Mouse (Mus musculus) hindbrain, embryonic 15.5 days (tissue): ENCODE data around the gene Crebrf. TPM values are rescaled to one million over a fixed set of nuclear protein-coding genes. Genes with fewer than 3 reads are reported as not detected.

Experiments used
- ATAC-seq: fragments of 200-750 bp; cut with Nextera tagmentation; 2 replicates; pipeline ENCODE4 v1.8.0; 2017; ENCODE audit warnings: low read depth, moderate number of reproducible peaks, moderate TSS enrichment; ENCODE audit not compliant: low FRiP score
- H3K27ac ChIP-seq: fragments of 300-500 bp; sonication (generic); replicated peaks from 2 replicates; pipeline ENCODE4 v1.5.1; 2015; ENCODE audit warnings: mild to moderate bottlenecking, inconsistent platforms
- H3K27me3 ChIP-seq: fragments of 300-500 bp; sonication (generic); 2 replicates; pipeline ENCODE4 v1.6.1; 2015; ENCODE audit warnings: control low read depth, inconsistent platforms
- H3K36me3 ChIP-seq: fragments of 300-500 bp; sonication (generic); 2 replicates; pipeline ENCODE4 v1.6.1; 2015; ENCODE audit warnings: control low read depth, inconsistent platforms
- H3K4me1 ChIP-seq: fragments of 300-500 bp; sonication (generic); replicated peaks from 2 replicates; pipeline ENCODE4 v1.6.1; 2015; ENCODE audit warnings: control low read depth, inconsistent platforms
- H3K4me2 ChIP-seq: fragments of 300-500 bp; sonication (generic); 2 replicates; pipeline ENCODE4 v1.6.1; 2015; ENCODE audit warnings: moderate library complexity, mild to moderate bottlenecking, inconsistent platforms
- H3K4me3 ChIP-seq: fragments of 300-500 bp; sonication (generic); 2 replicates; pipeline ENCODE4 v1.5.1; 2015; ENCODE audit warnings: mild to moderate bottlenecking, inconsistent platforms
- H3K9ac ChIP-seq: fragments of 300-500 bp; sonication (generic); 2 replicates; pipeline ENCODE4 v1.6.1; 2015; ENCODE audit warnings: inconsistent platforms
- H3K9me3 ChIP-seq: fragments of 300-500 bp; sonication (generic); 2 replicates; pipeline ENCODE4 v1.6.1; 2016; ENCODE audit warnings: control low read depth, inconsistent platforms
- WGBS: fragments of 180-500 bp; shearing (Covaris S2); methylation state at CpG from one replicate; pipeline ENCODE4 v1.1.7; 2015; 5-methylcytosine and 5-hydroxymethylcytosine counted together
- polyA plus RNA-seq: library from polyadenylated mRNA; unstranded; fragments of >200 nt; fragmentation: Nextera tagmentation; extraction: Ambion mirVana; gene quantifications from 2 replicates; pipeline ENCODE4 v1.2.1, GENCODE M21; 2015

Gene Crebrf
- polyA plus RNA-seq, result 11.5 and 12.4 TPM in 2 replicates

DNA sequence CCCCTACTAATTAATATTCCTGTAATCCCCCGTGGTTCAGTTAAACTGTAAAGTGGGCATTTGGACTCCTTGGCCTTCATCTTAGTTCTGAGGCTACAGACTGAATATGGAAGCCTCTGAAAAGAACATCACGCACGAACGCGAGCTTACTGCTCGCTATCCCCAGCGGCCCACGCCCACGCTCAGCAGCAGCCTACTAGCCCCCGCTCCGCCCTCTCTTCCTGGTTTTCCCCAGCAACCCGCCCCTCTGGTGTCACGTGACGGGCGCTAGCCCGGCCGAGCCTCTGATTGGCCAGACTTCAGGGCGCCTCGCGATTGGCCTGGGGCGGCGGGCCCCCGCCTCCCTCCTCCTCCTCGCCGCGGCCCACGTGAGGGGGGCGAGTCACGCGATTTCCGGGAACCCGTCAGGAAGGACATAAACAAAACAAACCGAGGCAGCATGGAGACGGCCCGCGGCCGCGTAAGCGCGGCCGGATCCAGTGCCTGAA is at the start of gene Crebrf:
TSS of gene Crebrf (plus strand) at position 380 of the 488 bp plus-strand sequence.
- Histone ChIP-seq H3K36me3 (no peaks in the 10 kb centered on the region), H3K4me2 (peak within 1 kb of the TSS; percentile 75), H3K27ac (peak within 1 kb of the TSS; percentile 92), H3K4me1 (peaks cover 9% of the 10 kb centered on the region), H3K4me3 (peak within 1 kb of the TSS; percentile 100), H3K9ac (peak within 1 kb of the TSS; percentile 80), H3K27me3 (no peaks in the 10 kb centered on the region), H3K9me3 (no peaks in the 10 kb centered on the region)
- ATAC-seq, result peak; percentile 88
- under 1% methylated on average over 41 of the region's 41 CpGs for WGBS

DNA sequence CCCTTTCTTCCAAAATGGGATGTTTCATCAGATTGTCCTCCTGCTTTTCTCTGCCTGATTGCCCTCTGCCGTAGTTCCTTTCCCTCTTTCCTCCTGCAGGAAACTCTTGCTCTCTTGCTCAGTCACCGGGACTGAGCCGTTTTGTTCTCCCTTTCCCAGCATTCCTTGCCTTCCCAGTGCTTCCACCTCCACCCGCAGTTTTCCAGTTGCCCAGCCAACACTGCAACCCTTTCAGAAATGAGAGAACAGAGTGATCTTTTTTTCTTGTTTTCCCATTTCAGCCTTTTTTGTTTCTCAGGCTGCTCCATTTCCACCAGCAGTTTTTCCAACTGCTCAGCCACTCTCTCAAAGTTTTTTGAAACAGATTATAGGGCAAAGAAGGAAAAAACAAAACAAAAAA is 44.2 kb upstream of the Crebrf start:
- Histone ChIP-seq H3K4me2 (no peak overlapping the region), H3K4me1 (0 out of 2 replicates have a peak, but pooled peaks cover 3% of the 10 kb centered on the region), H3K9ac (no peak overlapping the region), H3K9me3 (no peaks in the 10 kb centered on the region), H3K27me3 (no peaks in the 10 kb centered on the region; the same call in 1 of the 2 replicates), H3K36me3 (no peaks in the 10 kb centered on the region), H3K27ac (no peak overlapping the region), H3K4me3 (no peak overlapping the region)
- no peak for ATAC-seq
- 58% methylated on average over 4 of the region's 4 CpGs for WGBS

DNA sequence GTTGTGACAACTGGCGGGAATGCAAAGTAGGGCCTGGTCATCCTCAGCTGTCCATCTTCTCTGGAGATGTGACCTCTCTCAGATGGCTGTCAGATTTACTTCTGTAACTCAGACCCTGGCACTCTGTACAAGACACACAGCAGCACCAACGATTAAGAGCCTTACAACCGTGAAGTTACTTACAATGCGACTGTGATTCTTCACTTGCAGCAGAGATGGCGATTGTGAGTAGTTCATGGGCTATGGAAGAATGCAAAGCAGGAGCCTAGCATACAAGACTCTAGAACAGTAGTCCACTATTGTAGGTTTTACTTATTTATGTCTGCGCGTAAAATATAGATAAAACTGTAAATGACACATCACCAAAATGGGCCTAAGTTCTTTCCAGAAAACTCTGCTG is 39.6 kb upstream of the Crebrf start:
- 22% methylated on average over 7 of the region's 7 CpGs for WGBS
- Histone ChIP-seq H3K27ac (peak overlapping the region; percentile 89), H3K4me2 (peak overlapping the region; percentile 69), H3K9ac (peak overlapping the region; percentile 72), H3K9me3 (no peaks in the 10 kb centered on the region), H3K4me1 (peaks cover 30% of the 10 kb centered on the region), H3K27me3 (no peaks in the 10 kb centered on the region; the same call in 1 of the 2 replicates), H3K36me3 (peaks cover 6% of the 10 kb centered on the region), H3K4me3 (peak overlapping the region; percentile 78)
- peak; percentile 69 for ATAC-seq

DNA sequence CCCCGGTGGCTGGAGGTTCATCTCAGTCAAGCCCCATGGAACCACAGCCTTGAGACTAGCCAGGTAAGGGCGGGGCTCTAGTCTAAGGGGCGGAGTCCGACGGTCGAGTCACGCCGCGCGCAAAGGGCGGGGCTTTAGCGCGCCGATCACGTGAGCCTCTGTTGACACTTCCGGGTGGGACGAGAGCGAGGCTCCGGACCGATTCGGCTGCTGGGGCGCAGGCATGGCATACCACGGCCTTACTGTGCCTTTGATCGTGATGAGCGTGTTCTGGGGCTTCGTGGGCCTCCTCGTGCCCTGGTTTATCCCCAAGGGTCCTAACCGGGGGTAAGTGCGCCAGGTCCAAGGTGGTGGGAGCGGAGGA is 39.2 kb upstream of the Crebrf start:
- peak overlapping the region; percentile 89 for H3K27ac ChIP-seq
- peaks cover 6% of the 10 kb centered on the region for H3K36me3 ChIP-seq
- no peaks in the 10 kb centered on the region for H3K9me3 ChIP-seq
- ATAC-seq, result peak; percentile 97
- H3K4me2 ChIP-seq, result peak overlapping the region; percentile 69
- peak overlapping the region; percentile 72 for H3K9ac ChIP-seq
- WGBS, result under 1% methylated on average over 30 of the region's 30 CpGs
- H3K4me3 ChIP-seq, result peak overlapping the region; percentile 78
- no peaks in the 10 kb centered on the region; the same call in 1 of the 2 replicates for H3K27me3 ChIP-seq
- peaks cover 30% of the 10 kb centered on the region for H3K4me1 ChIP-seq

DNA sequence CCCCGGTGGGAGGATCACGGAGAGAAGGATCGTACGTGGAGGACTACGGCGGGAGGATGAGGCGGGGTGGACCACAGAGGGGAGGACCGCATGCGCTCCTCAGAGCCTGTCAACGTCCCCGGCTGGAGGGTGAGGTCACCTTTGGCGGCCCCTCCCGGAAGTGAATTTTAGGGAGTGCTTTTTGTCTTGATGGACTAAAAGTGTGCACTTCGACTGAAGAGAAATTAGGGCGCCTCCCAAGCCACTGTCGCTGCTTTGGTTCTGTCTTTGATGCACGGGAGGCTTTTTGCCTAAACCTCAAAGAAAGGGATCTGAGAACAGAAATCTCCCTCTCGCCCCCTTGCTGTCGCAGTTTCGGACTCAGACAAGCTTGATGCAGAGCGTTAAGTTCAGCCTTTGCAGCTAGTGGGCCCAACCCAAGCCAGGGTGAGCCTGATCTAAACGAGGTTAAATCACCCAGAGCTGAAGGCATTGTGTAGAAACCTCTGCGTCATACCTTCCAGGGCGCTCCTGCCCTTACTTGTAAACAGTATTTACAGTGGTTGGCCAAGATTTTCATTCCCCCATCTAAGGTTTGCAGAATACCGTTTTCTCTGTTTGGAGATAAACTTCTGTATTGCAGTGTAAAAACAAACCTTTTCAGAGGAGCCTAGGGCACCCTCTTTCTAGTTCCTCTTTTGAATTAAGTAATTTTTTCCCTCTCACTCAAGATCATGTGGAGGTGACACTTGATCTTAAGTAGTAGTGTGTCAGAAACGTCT is 38.7 kb upstream of the Crebrf start:
- peak overlapping the region; percentile 89 for H3K27ac ChIP-seq
- H3K36me3 ChIP-seq, result peaks cover 6% of the 10 kb centered on the region
- peaks cover 30% of the 10 kb centered on the region for H3K4me1 ChIP-seq
- H3K27me3 ChIP-seq, result no peaks in the 10 kb centered on the region; the same call in 1 of the 2 replicates
- peak overlapping the region; percentile 72 for H3K9ac ChIP-seq
- peak; percentile 93 for ATAC-seq
- H3K9me3 ChIP-seq, result no peaks in the 10 kb centered on the region
- 3% methylated on average over 26 of the region's 26 CpGs for WGBS
- peak overlapping the region; percentile 78 for H3K4me3 ChIP-seq
- H3K4me2 ChIP-seq, result peak overlapping the region; percentile 69

DNA sequence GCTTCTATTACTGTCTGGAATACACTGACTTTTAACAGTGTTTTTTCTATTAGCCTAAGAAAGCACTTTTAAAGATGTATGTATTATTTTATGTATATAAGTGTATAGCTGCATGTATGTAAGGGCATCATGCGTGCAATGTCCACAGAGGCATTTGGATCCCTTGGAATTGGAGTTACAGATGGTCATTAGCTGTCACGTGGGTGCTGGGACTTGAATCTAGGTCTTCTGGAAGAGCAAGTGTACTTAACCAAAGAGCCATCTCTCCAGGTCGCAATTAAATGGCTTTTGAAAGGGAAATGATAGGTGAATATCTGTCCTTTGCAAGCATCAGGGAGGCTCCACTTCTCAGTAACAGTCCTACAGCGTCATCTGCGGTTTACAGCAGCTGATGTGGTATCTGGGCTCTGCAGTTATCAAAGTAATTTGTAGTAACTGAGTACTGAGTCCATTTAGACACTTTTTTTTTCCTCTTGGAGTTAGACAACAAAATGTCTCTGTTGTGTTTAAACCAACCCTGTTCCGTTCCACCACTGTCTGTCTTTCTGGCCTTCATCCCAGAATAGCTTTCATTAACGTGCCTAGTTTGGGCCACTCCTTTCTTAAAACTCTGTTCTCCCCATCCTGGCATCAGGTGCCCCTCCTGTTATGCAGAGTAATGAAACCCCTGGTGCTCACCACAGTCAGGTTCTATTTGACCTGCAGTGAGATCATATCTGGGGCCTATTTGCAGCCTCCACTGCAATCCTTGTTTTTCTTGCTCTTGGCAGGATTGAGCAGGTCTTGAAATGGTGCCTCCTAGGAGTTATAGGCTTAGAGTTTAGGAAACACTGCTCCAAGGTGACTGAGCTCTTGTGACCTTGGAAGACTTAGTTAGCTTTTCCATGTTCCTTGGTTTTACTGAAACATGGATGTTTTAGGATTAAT is 37.5 kb upstream of the Crebrf start:
- H3K4me1 ChIP-seq, result peaks cover 30% of the 10 kb centered on the region
- WGBS, result 82% methylated on average over 7 of the region's 7 CpGs
- no peaks in the 10 kb centered on the region; the same call in 1 of the 2 replicates for H3K27me3 ChIP-seq
- no peaks in the 10 kb centered on the region for H3K9me3 ChIP-seq
- no peak overlapping the region for H3K27ac ChIP-seq
- no peak overlapping the region for H3K9ac ChIP-seq
- no peak for ATAC-seq
- H3K4me2 ChIP-seq, result peak overlapping the region; percentile 69
- peak overlapping the region; percentile 78 for H3K4me3 ChIP-seq
- peaks cover 6% of the 10 kb centered on the region for H3K36me3 ChIP-seq

DNA sequence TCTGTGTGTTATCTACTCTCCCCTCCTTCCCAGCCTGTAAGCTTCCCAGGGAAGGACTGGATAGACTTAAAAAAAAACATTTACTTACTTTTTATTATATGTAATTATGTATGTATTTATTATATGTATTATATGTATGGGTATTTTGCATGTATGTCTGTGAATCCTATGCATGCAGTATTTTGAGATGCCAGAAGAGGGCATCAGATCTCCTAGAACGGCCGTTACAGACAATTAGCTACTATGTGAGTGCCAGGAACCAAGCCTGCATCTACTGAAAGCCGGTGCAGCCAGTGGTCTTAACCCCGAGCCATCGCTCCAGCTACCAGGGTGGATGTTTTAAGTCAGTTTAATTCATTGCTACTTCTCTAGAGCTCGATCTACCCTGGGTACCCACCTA is 34.2 kb upstream of the Crebrf start:
- Histone ChIP-seq H3K27ac (no peak overlapping the region), H3K4me1 (peaks cover 27% of the 10 kb centered on the region), H3K9me3 (no peaks in the 10 kb centered on the region)

DNA sequence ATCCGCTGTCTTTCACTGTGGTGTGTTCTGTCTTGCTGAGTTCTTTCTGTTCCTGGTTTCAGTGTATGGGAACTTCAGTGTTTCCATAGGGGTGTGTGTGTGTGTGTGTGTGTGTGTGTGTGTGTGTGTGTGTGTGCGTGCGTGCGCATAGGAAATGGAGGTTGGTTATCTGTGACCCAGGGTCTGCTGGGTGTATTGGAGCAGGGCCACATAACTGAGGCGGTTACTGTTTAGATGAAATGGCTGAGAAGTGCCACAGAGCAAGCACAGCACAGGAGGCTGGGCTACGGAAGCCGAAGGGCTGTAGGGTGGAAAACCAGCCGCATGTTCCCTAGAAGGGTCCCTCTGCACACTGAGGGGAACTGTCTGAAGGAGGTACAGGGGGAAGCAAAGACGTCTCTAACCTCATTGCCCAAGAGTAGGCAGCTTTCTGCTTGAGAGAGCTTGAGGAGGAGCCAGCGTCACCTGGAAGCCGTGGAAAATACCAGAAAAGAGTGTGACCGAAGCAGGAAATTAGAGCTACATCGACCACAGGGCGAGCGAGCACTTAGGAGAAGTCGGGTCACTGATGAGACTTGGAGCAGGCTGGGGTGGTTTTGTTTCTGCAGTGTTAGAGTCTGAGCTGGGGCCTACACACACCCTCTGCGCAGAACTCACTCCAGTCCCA is 29.0 kb upstream of the Crebrf start:
- H3K9ac ChIP-seq, result no peak overlapping the region
- no peak overlapping the region for H3K4me2 ChIP-seq
- H3K4me3 ChIP-seq, result no peak overlapping the region
- WGBS, result 95% methylated on average over 17 of the region's 17 CpGs
- H3K9me3 ChIP-seq, result no peaks in the 10 kb centered on the region
- peaks cover 20% of the 10 kb centered on the region for H3K4me1 ChIP-seq
- H3K27ac ChIP-seq, result no peak overlapping the region
- H3K36me3 ChIP-seq, result peaks cover 14% of the 10 kb centered on the region
- ATAC-seq, result no peak
- H3K27me3 ChIP-seq, result no peaks in the 10 kb centered on the region

More for the DNA sequence above, 34.2 kb upstream of the Crebrf start:
- 91% methylated on average over 6 of the region's 6 CpGs for WGBS
- ATAC-seq, result no peak
- no peak overlapping the region for H3K4me3 ChIP-seq
- no peak overlapping the region for H3K4me2 ChIP-seq
- no peaks in the 10 kb centered on the region for H3K27me3 ChIP-seq
- no peak overlapping the region for H3K9ac ChIP-seq
- H3K36me3 ChIP-seq, result peaks cover 20% of the 10 kb centered on the region

DNA sequence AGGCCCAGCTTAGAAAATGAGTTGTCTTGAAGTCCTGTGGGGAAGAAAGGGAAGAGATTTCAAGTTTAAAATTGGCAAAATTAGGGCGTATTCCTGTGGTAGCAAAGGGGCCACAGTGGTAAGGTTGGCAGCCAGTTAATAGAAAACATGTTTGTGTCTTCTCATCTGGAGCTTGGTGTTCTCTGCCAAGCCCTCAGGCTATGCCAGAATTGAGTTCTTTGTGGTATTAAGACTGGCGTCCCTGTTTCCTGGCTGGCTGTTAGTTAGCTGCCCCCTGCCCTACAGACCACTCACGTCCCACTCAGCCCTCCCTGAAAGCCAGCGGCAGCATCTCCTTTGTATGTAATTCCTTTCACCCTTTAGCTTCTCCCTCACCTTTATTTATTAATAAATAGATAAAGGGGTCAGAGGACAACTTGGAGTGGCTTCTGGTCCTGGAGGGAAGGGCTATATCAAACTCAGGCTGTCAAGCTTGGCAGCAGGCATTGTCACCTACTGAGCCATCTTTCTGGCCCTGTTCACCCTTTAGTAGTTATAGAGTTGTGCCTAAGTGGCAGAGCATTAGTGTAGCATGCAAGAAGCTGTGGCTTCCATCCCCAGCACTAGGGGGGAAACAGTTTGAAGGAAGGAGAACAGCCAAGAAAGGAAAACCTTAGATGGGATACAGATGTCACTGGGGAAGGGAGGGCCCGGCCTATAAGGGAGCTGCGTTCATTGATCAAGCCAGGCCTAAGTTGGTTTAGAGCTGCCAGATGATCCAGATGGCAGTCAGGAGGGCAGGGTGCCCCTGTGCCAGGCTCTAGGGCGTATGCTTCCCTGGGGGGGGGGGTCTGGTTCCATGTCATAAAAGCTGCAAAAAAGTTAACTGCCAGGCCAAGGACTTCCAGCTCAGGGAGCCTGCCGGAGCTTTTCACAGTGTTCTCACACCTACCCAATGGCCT is 26.4 kb upstream of the Crebrf start:
- Histone ChIP-seq H3K9me3 (no peaks in the 10 kb centered on the region), H3K4me2 (no peak overlapping the region), H3K9ac (no peak overlapping the region), H3K36me3 (peaks cover 12% of the 10 kb centered on the region; the same call in 1 of the 2 replicates), H3K4me3 (no peak overlapping the region), H3K27ac (peak overlapping the region; percentile 71), H3K4me1 (peaks cover 20% of the 10 kb centered on the region), H3K27me3 (no peaks in the 10 kb centered on the region)
- WGBS, result 65% methylated on average over 8 of the region's 8 CpGs
- peak; percentile 60; the same call in 1 of the 2 replicates for ATAC-seq

DNA sequence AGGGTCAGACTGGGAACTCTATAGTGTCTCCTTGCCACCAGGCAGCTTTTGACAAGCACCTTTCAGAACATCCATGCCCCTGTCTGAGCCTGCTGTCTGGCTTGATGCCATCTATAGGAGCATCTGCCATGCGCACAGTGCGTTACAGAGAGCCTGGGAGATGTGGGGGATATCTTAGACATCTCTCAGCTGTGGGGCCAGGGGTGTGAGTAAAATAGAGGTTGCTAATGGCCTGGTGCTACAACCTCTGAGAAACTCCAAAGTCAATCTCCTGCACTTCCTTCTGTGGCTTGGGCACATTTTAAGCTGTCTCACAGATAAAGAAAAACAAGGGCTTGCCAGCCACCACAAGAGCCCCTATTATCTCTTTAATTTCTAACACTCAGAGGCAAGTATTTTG is 25.6 kb upstream of the Crebrf start:
- Histone ChIP-seq H3K27ac (peak overlapping the region; percentile 71), H3K4me1 (peaks cover 20% of the 10 kb centered on the region), H3K9me3 (no peaks in the 10 kb centered on the region), H3K4me2 (no peak overlapping the region), H3K4me3 (no peak overlapping the region), H3K27me3 (no peaks in the 10 kb centered on the region), H3K36me3 (peaks cover 5% of the 10 kb centered on the region; the same call in 1 of the 2 replicates), H3K9ac (no peak overlapping the region)
- ATAC-seq, result peak; percentile 65; the same call in 1 of the 2 replicates
- WGBS, result 75% methylated on average over 2 of the region's 2 CpGs
